Mouse (Mus musculus): ENCODE data around the gene Napsa.
A peak's percentile ranks its signal among the peaks of the same experiment; 100 is the strongest.

Napsa gene

GRCm38 (mm10) chr7:44572213-44572701 is at the start of gene Napsa:
Gene Napsa (plus strand): TSS chr7:44572380.
- DNase-seq, result no peak

- DNase-seq, result no peak
Measured at GRCm38 (mm10) chr7:44523056-44523455, 49.1 kb upstream of the Napsa start.

DNA sequence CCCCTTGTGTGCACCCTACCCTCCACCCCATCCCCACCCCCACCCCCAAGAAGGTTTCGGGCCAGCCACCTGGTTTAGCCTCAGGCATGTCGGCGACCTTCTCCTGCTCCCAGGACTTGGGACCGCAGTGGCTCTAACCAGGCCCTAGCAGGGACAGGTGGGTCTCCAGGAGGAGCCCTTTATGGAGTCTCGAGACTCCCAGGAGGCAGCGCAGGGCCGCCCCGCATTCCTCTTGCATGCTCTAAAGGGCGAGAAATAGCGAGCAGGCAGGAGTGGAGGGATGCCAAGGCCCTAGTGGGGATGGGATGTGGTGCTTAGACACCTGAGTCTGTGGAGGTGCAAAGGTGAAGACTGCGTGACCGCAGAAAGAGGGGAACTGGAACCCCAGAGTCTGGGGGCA is 47.7 kb upstream of the Napsa start, which contains the start of gene Mybpc2:
Mybpc2 (minus strand) TSS at position 155 of the 400 bp plus-strand sequence.
- DNase-seq, result peak in 1 of 2 experiments; percentile 52

GRCm38 (mm10) chr7:44525126-44525832 is 46.9 kb upstream of the Napsa start:
- peak; percentile 76 to 85 for DNase-seq

GRCm38 (mm10) chr7:44526414-44527154 is 45.6 kb upstream of the Napsa start:
- no peak for DNase-seq

- DNase-seq, result peak; percentile 82 to 88
Measured at GRCm38 (mm10) chr7:44527483-44528398, 44.4 kb upstream of the Napsa start.

- no peak for DNase-seq
Measured at GRCm38 (mm10) chr7:44529518-44529917, 42.7 kb upstream of the Napsa start.

- DNase-seq, result no peak
Measured at GRCm38 (mm10) chr7:44530507-44530906, 41.7 kb upstream of the Napsa start.

DNA sequence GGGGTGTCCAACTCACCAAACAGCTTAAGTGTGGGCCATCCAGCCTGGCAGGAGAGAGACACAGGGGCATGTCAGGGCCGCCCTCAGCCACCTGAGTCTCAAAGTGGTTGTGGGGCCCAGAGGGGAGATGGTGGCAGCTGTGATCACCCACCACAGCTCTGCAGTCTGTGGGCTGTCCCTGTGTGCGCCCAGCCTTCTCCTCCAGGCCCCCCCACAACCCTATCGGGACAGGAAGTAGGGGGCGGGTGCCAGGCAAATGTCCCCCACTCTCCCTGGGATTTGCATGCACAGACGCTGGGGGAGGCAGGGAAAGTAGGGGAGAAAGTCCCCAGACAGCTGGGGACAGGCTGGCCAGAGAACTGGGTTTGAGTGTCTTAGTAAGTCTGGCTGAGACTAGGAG is 41.0 kb upstream of the Napsa start:
- DNase-seq, result no peak

- no peak for DNase-seq
Measured at GRCm38 (mm10) chr7:44531946-44532732, 40.0 kb upstream of the Napsa start, which contains the start of gene Spib. Gene Spib (minus strand): TSS chr7:44532071.

GRCm38 (mm10) chr7:44532918-44533745 is 39.0 kb upstream of the Napsa start:
- no peak for DNase-seq

DNA sequence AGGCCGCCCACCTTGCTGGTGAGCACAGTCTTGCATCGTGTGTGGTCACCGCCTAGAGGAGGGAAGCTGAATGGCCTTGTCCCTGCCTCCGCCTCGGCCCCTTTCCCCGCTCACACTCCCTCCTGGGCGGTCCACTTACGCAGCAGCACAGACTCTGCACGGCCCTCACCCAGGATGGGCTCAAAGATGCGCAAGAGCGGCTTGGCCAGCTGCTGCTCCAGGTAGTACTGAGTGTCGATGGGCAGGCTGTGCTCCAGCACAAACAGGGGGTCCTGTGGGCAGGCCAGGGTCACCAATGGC is 38.5 kb upstream of the Napsa start:
- no peak for DNase-seq

DNA sequence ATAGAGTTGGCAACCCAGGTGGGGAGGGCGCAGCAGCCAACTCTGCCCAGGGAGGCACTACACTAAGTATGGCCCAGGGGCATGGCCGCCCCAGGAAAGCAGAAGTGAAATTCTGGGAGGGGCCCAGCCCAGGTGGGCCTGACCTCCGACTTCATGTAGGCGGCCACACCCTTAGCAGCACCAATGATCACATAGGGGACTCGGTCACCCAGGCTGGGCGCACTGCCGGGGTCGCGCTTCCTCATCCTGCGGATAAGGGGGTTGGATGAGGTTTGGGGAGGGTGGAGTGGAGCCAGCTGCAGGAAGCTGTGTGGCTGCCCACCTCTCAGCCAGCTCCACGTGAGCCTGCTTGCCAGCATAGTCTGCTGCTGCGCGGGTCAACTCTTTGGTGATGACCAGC is 37.9 kb upstream of the Napsa start:
- no peak for DNase-seq

GRCm38 (mm10) chr7:44534656-44535441 is 37.3 kb upstream of the Napsa start:
- DNase-seq, result no peak

- no peak for DNase-seq
Measured at GRCm38 (mm10) chr7:44535657-44536589, 36.3 kb upstream of the Napsa start.

DNA sequence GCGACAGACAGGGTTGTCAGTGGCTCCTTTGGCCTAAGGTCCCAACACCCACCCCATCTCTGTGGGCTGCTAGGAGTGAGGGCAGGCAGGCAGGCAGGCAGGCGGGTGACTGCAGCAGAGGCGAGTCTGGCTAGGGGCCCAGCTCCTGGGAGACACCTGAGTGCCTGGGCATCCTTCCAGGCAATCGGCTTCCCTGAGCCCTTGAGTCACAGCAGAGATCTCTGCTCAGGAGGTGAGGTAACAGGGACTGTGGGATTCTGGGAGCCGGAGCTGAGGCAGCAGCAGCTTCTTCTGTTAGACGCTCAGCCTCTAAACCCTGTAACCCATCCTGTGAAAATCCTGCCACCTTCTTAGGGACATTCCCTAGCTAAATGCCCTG is 35.6 kb upstream of the Napsa start:
- DNase-seq, result peak; percentile 83 to 94

- DNase-seq, result peak in 1 of 2 experiments; percentile 49
Measured at GRCm38 (mm10) chr7:44537009-44537408, 35.2 kb upstream of the Napsa start.

DNA sequence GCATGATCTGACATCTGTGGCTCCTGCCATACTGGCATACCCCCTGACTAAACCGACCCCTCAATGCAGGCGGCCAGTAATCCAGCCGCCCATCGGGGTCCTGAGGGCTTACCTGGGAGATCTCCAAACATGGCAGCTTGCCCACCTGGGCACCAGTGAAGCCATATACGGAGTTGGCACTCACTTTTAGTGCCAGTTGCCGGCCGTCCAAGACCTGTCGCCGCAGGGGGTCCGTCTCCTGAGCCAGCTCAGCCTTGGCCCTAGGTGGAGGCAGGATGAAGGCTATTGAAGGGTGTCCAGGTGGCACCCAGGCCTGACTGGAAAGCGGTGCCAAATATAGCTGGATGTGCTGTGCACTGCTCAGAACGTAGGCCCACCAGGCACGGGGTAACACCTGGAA is 34.7 kb upstream of the Napsa start:
- DNase-seq, result peak; percentile 79 to 87
